Mouse (Mus musculus) heart, embryonic 13.5 days (tissue): ENCODE data around the gene Pfkfb3. TPM values are rescaled to one million over a fixed set of nuclear protein-coding genes. Genes with fewer than 3 reads are reported as not detected.

Source experiments
- ATAC-seq: fragments of 200-750 bp; cut with Nextera tagmentation; 2 replicates; pipeline ENCODE4 v1.8.0; 2017; ENCODE audit warnings: moderate TSS enrichment; ENCODE audit not compliant: insufficient number of reproducible peaks, low FRiP score, low TSS enrichment; ENCODE audit errors: extremely low read depth
- H3K27ac ChIP-seq: fragments of 300-500 bp; sonication (generic); replicated peaks from 2 replicates; pipeline ENCODE4 v1.5.1; 2015; ENCODE audit warnings: moderate library complexity, mild to moderate bottlenecking, inconsistent platforms
- H3K27me3 ChIP-seq: fragments of 300-500 bp; sonication (generic); replicated peaks from 2 replicates; pipeline ENCODE4 v1.6.1; 2015; ENCODE audit warnings: mild to moderate bottlenecking, inconsistent platforms
- H3K36me3 ChIP-seq: fragments of 300-500 bp; sonication (generic); 2 replicates; pipeline ENCODE4 v1.6.1; 2015; ENCODE audit warnings: mild to moderate bottlenecking, inconsistent platforms
- H3K4me1 ChIP-seq: fragments of 300-500 bp; sonication (generic); 2 replicates; pipeline ENCODE4 v1.6.1; 2015; ENCODE audit warnings: inconsistent platforms
- H3K4me2 ChIP-seq: fragments of 300-500 bp; sonication (generic); 2 replicates; pipeline ENCODE4 v1.6.1; 2015; ENCODE audit warnings: inconsistent platforms, mild to moderate bottlenecking, moderate library complexity
- H3K4me3 ChIP-seq: fragments of 300-500 bp; sonication (generic); 2 replicates; pipeline ENCODE4 v1.5.1; 2015; ENCODE audit warnings: moderate library complexity, mild to moderate bottlenecking, inconsistent platforms
- H3K9ac ChIP-seq: fragments of 300-500 bp; sonication (generic); 2 replicates; pipeline ENCODE4 v1.6.1; 2015; ENCODE audit warnings: inconsistent platforms, mild to moderate bottlenecking, moderate library complexity
- H3K9me3 ChIP-seq: fragments of 300-500 bp; sonication (generic); 2 replicates; pipeline ENCODE4 v1.6.1; 2016; ENCODE audit warnings: inconsistent platforms
- WGBS: fragments of 180-500 bp; shearing (Covaris S2); methylation state at CpG from one replicate; pipeline ENCODE4 v1.1.7; 2015; ENCODE audit warnings: mixed read lengths; 5-methylcytosine and 5-hydroxymethylcytosine counted together
- polyA plus RNA-seq: library from polyadenylated mRNA; unstranded; fragments of >200 nt; fragmentation: Nextera tagmentation; extraction: Ambion mirVana; gene quantifications from 2 replicates; pipeline ENCODE4 v1.2.1, GENCODE M21; 2015

Pfkfb3 gene
- polyA plus RNA-seq, 1 experiment from 2014 or later = 12.8 TPM

DNA sequence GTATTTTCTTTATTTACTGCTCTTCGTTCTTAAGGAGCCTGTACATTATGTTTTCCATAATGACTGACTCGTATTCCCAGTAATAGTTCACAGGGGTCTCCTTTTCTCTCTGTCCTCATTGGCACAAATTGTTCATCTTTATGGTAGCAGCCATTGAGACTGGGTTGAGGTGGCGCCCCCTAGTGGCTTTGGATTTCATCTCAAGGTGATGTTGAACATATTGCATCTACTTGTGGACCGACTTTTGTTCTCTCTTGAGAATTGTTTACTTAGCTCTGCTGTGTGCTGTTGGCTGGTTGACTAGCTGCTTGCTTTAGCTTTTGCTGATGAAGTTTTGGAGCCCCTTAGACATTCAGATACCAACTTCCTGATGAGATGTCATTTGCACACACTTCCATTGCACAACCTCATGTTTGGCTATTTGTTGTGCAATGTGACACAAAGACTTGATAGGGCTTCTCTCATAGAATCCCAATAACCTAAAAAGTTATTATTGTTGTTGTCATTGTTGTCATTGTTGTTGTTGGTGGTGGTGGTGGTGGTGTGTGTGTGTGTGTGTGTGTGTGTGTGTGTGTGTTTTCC lies 14.0 kb upstream of the Pfkfb3 start:
- whole genome bisulfite sequencing = 49% methylated on average over 4 of the region's 4 CpGs

GRCm38 (mm10) chr2:11566898-11567297 lies 13.0 kb upstream of the Pfkfb3 start:
- no peak overlapping the region for H3K9ac ChIP-seq
- no peak overlapping the region for H3K4me3 ChIP-seq
- no peak overlapping the region for H3K27ac ChIP-seq
- H3K4me1 ChIP-seq = no peaks in the 10 kb centered on the region
- no peak for ATAC-seq
- WGBS = 82% methylated on average over 3 of the region's 3 CpGs
- no peaks in the 10 kb centered on the region for H3K9me3 ChIP-seq
- H3K36me3 ChIP-seq = no peaks in the 10 kb centered on the region
- H3K27me3 ChIP-seq = no peaks in the 10 kb centered on the region
- no peak overlapping the region for H3K4me2 ChIP-seq

More for the DNA sequence above, 14.0 kb upstream of the Pfkfb3 start:
- H3K9me3 ChIP-seq = no peaks in the 10 kb centered on the region
- no peaks in the 10 kb centered on the region for H3K36me3 ChIP-seq
- no peaks in the 10 kb centered on the region for H3K4me1 ChIP-seq
- no peak overlapping the region for H3K4me2 ChIP-seq
- no peak overlapping the region for H3K27ac ChIP-seq
- no peak for ATAC-seq
- no peak overlapping the region for H3K9ac ChIP-seq
- H3K27me3 ChIP-seq = no peaks in the 10 kb centered on the region
- no peak overlapping the region for H3K4me3 ChIP-seq

- H3K9ac ChIP-seq = no peak overlapping the region
- H3K4me3 ChIP-seq = no peak overlapping the region
- H3K4me2 ChIP-seq = no peak overlapping the region
- no peaks in the 10 kb centered on the region for H3K9me3 ChIP-seq
- H3K36me3 ChIP-seq = no peaks in the 10 kb centered on the region
- no peaks in the 10 kb centered on the region for H3K27me3 ChIP-seq
- no peaks in the 10 kb centered on the region for H3K4me1 ChIP-seq
- ATAC-seq = no peak
- H3K27ac ChIP-seq = no peak overlapping the region
- 53% methylated on average over 7 of the region's 7 CpGs for WGBS
These were observed 12.4 kb upstream of the Pfkfb3 start for GRCm38 (mm10) chr2:11566241-11566640.

GRCm38 (mm10) chr2:11564768-11565167 lies 10.9 kb upstream of the Pfkfb3 start:
- 79% methylated on average over 6 of the region's 6 CpGs for WGBS
- H3K4me3 ChIP-seq = no peak overlapping the region
- H3K4me2 ChIP-seq = no peak overlapping the region
- H3K27me3 ChIP-seq = no peaks in the 10 kb centered on the region
- no peak overlapping the region for H3K9ac ChIP-seq
- H3K36me3 ChIP-seq = no peaks in the 10 kb centered on the region
- H3K27ac ChIP-seq = no peak overlapping the region
- no peaks in the 10 kb centered on the region for H3K4me1 ChIP-seq
- no peak for ATAC-seq
- H3K9me3 ChIP-seq = no peaks in the 10 kb centered on the region

GRCm38 (mm10) chr2:11563256-11563655 lies 9.4 kb upstream of the Pfkfb3 start:
- no peaks in the 10 kb centered on the region for H3K4me1 ChIP-seq
- no peaks in the 10 kb centered on the region for H3K27me3 ChIP-seq
- no peak overlapping the region for H3K27ac ChIP-seq
- ATAC-seq = no peak
- H3K4me3 ChIP-seq = no peak overlapping the region
- H3K9me3 ChIP-seq = no peaks in the 10 kb centered on the region
- H3K9ac ChIP-seq = no peak overlapping the region
- no peak overlapping the region for H3K4me2 ChIP-seq
- H3K36me3 ChIP-seq = no peaks in the 10 kb centered on the region
- WGBS = 89% methylated on average over 17 of the region's 17 CpGs

DNA sequence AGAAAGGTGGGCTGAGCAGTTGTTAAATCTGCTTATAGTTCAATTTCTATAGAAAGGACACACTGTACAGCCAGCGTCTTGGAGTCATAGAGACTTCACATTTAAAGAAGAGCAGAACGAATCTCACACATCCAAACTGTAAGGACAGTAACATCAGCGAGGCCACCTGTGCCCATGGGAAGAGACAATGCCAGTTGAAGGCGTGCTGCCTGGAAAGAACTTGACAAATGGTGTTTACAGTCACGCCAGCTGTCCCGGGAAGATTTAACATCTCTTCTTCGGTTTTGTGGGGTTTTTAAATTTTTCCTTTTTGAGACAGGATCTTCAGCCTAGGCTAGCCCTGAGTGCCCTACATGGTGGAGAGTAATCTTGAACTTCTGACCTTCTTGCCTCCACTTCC lies 4.8 kb upstream of the Pfkfb3 start:
- Histone ChIP-seq H3K9me3 (no peaks in the 10 kb centered on the region), H3K4me1 (no peaks in the 10 kb centered on the region), H3K27me3 (peaks cover 8% of the 10 kb centered on the region), H3K36me3 (no peaks in the 10 kb centered on the region), H3K4me3 (no peak overlapping the region), H3K9ac (no peak overlapping the region), H3K27ac (no peak overlapping the region), H3K4me2 (no peak overlapping the region)
- no peak for ATAC-seq
- WGBS = 77% methylated on average over 7 of the region's 7 CpGs

DNA sequence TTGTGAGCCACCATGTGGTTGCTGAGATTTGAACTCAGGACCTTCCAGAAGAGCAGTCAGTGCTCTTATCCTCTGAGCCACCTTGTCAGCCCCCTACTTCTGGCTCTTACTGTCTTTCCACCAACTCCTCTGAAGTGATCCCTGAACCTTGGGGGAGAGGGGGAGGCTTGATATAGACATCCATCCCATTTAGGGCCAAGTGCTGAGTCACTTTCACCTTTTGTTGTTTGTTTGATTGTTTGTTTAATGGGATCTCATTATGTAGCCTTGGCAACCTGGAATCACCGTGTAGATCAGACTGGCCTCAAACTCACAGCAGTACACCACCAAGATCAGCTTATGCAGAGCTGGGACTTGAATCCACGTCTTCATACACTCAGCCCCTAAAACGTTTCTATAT lies 3.4 kb upstream of the Pfkfb3 start:
- no peak overlapping the region for H3K27ac ChIP-seq
- H3K36me3 ChIP-seq = no peaks in the 10 kb centered on the region
- peaks cover 11% of the 10 kb centered on the region for H3K27me3 ChIP-seq
- no peak for ATAC-seq
- H3K4me3 ChIP-seq = no peak overlapping the region
- H3K4me1 ChIP-seq = peaks cover 11% of the 10 kb centered on the region
- no peak overlapping the region for H3K9ac ChIP-seq
- no peak overlapping the region for H3K4me2 ChIP-seq
- 62% methylated on average over 3 of the region's 3 CpGs for whole genome bisulfite sequencing
- no peaks in the 10 kb centered on the region for H3K9me3 ChIP-seq

GRCm38 (mm10) chr2:11555316-11555715 lies 1.4 kb upstream of the Pfkfb3 start:
- 61% methylated on average over 6 of the region's 6 CpGs for WGBS
- Histone ChIP-seq H3K27me3 (peaks cover 14% of the 10 kb centered on the region), H3K27ac (no peak overlapping the region), H3K4me1 (peaks cover 13% of the 10 kb centered on the region), H3K36me3 (no peaks in the 10 kb centered on the region), H3K4me3 (no peak overlapping the region), H3K4me2 (no peak overlapping the region), H3K9ac (no peak overlapping the region), H3K9me3 (no peaks in the 10 kb centered on the region)
- ATAC-seq = no peak

- Histone ChIP-seq H3K4me3 (peak overlapping the region; percentile 71), H3K36me3 (no peaks in the 10 kb centered on the region), H3K9ac (peak overlapping the region; percentile 86), H3K27ac (0 out of 2 replicates have a peak overlapping the region, but pooled peaks have one; percentile 20), H3K9me3 (no peaks in the 10 kb centered on the region), H3K27me3 (peaks cover 18% of the 10 kb centered on the region), H3K4me2 (peak overlapping the region; percentile 98), H3K4me1 (peaks cover 13% of the 10 kb centered on the region)
- WGBS = 5% methylated on average over 15 of the region's 15 CpGs
- ATAC-seq = no peak
These were observed 868 bp downstream of the Pfkfb3 start for GRCm38 (mm10) chr2:11552966-11553451.

DNA sequence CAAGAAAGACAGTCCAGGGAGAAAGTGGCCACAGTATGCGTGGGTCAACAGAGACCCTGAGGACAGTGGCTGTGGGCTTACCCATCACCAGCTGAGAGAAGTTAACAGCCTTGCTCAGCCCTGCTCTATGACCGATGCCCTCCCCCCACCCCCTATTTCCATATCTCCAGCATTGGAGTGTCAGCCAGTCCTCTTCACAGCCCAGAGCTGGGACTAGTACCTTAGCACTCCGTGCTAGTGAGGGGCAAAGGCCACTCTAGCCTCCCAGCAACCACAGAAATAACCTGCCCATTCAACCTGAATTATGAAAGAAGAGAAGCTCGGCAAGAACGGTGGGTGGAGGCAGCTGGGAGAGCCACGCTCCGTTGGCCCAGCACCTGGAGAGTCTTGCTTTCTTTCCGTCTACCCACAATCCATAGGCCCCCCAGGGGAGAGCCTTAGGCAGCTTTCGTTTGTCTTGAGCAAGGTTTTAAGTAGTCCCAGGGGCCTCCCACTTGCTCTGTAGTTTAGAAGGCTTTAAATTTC lies 1.5 kb downstream of the Pfkfb3 start:
- H3K9ac ChIP-seq = peak overlapping the region; percentile 86
- peak overlapping the region; percentile 98 for H3K4me2 ChIP-seq
- peaks cover 13% of the 10 kb centered on the region for H3K4me1 ChIP-seq
- H3K9me3 ChIP-seq = no peaks in the 10 kb centered on the region
- H3K27ac ChIP-seq = no peak overlapping the region
- no peaks in the 10 kb centered on the region for H3K36me3 ChIP-seq
- peaks cover 18% of the 10 kb centered on the region for H3K27me3 ChIP-seq
- 20% methylated on average over 9 of the region's 9 CpGs for WGBS
- no peak for ATAC-seq
- peak overlapping the region; percentile 71 for H3K4me3 ChIP-seq

DNA sequence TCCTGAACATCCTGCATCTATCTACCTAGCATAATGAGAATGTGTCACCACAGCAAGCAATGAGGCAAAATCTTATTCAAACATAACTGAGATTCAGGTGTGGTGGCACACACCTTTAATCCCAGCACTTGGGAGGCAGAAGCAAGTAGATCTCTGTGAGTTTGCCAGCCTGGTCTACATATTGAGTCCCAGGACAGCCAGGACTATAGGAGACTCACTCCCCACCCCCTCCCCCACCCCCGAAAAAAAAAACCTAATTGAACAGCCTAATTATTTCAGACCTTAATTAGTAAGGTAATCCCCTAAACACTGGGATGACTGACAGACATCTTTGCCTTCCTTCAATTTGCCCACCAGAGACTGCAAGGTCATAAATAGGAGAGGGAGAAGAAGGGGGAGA lies 2.2 kb downstream of the Pfkfb3 start:
- no peak overlapping the region for H3K9ac ChIP-seq
- 16% methylated on average over 1 of the region's 1 CpGs for WGBS
- no peaks in the 10 kb centered on the region for H3K9me3 ChIP-seq
- peaks cover 18% of the 10 kb centered on the region for H3K27me3 ChIP-seq
- no peaks in the 10 kb centered on the region for H3K36me3 ChIP-seq
- H3K4me2 ChIP-seq = no peak overlapping the region
- H3K27ac ChIP-seq = no peak overlapping the region
- H3K4me3 ChIP-seq = no peak overlapping the region
- peaks cover 13% of the 10 kb centered on the region for H3K4me1 ChIP-seq
- ATAC-seq = no peak

DNA sequence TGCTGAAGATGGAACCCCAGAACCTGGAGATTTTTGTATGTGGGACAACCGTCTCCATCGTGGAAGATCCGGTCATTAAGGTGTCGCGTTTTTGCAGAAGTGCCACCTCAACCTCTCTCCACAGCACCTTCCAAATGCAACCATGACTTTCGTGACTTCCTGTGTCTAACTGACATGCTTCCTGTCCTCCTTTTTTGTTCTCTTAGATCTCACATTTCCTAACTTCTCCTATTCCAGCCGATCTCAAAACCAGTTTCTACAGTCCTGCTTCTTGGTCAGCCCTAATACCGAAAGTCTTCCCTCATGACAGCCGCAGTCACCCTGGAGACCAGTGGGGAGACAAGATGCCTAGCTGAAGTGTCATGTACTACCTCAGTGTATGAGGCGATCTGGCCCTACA lies 5.4 kb downstream of the Pfkfb3 start:
- no peak overlapping the region for H3K9ac ChIP-seq
- no peak overlapping the region for H3K27ac ChIP-seq
- 84% methylated on average over 10 of the region's 10 CpGs for WGBS
- no peaks in the 10 kb centered on the region for H3K36me3 ChIP-seq
- H3K4me3 ChIP-seq = no peak overlapping the region
- peaks cover 10% of the 10 kb centered on the region for H3K27me3 ChIP-seq
- H3K4me2 ChIP-seq = no peak overlapping the region
- H3K4me1 ChIP-seq = peaks cover 24% of the 10 kb centered on the region
- no peak for ATAC-seq
- H3K9me3 ChIP-seq = no peaks in the 10 kb centered on the region
